Mouse (Mus musculus): ENCODE data around the gene Avpi1. TPM values are rescaled to one million over a fixed set of nuclear protein-coding genes. Genes with fewer than 3 reads are reported as not detected.

Gene Avpi1
- polyA plus RNA-seq, 1 experiment from 2014 or later = 21.2 TPM

DNA sequence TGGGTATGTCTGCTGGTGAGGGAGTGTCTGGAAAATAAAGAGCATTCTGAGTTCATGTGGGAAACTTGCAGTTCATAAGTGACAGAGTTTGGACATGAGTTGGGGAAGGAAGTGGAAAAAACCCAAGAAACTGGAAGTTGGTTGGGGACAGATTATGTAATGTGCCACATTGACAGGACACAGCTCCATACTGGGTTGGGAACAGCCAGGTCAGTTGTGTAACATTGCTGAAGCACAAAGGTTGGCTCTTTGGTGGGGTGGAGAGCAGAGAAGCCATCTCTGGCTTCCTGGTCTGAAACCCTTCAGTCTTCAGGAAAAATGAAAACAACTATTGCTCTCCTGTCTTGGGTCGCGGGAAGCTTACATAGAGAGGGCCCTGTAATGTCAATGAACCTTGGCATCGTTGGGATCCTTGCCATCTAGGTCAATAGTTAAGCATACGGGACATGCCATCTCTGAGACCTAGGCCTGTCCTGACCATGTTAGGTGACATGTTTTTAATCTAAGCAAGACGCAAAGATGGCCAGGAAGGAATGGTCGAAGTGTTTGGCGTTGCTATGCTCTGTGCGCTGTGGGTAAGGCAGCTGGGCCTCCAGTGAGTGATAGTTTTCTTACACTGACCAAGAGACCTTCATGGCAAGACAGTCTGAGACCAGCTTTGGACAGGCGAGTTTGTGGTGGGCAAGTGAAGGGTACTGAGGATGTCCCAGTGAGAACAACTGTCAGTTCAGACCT is 17.6 kb upstream of the Avpi1 start:
- 92% methylated on average over 9 of the region's 9 CpGs for WGBS
- Histone ChIP-seq H3K27me3 (ENCODE audit: control insufficient read depth, insufficient read depth, low read length) (no peaks in the 10 kb centered on the region; the same call in 1 of the 2 replicates), H3K4me1 (ENCODE audit: control insufficient read depth, insufficient read depth, low read length) (peaks cover 20% of the 10 kb centered on the region), H3K9ac (ENCODE audit: low read depth, low read length) (no peak overlapping the region), H3K4me2 (replicated peaks; ENCODE audit: low read depth, low read length) (peak overlapping the region; percentile 74), H3K9me3 (ENCODE audit: control insufficient read depth, low read length) (no peaks in the 10 kb centered on the region), H3K27ac (ENCODE audit: low read depth, low read length) (peak overlapping the region; percentile 47; the same call in 1 of the 2 replicates), H3K4me3 (ENCODE audit: low read length) (no peak overlapping the region; the same call in 1 of the 2 replicates), H3K36me3 (ENCODE audit: control insufficient read depth, insufficient read depth, low read length) (peaks cover 7% of the 10 kb centered on the region; the same call in 1 of the 2 replicates)
- ATAC-seq (ENCODE audit: low FRiP score, low TSS enrichment) = no peak

DNA sequence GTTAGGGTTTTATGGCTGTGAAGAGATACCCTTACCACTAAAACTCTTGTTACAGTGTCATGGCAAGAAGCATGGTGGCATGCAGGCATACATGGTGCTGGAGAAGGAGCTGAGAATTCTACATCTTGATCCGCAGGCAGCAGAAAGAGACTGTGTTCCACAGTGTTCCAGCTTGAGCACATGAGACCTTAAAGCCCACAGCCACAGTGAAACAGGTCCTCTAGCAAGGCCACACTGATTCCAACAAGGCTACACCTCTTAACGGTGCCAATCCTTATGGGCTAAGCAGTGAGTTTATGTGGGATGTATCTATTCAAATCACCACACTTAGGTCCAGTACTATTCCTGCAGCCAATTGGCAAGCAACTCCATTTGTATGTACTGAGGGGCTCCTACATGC is 16.9 kb upstream of the Avpi1 start:
- no peak for ATAC-seq (ENCODE audit: low FRiP score, low TSS enrichment)
- H3K4me1 ChIP-seq (ENCODE audit: control insufficient read depth, insufficient read depth, low read length) = peaks cover 20% of the 10 kb centered on the region
- 94% methylated on average over 2 of the region's 2 CpGs for WGBS
- no peak overlapping the region for H3K27ac ChIP-seq (ENCODE audit: low read depth, low read length)
- no peak overlapping the region for H3K4me3 ChIP-seq (ENCODE audit: low read length)
- no peak overlapping the region for H3K9ac ChIP-seq (ENCODE audit: low read depth, low read length)
- H3K9me3 ChIP-seq (ENCODE audit: control insufficient read depth, low read length) = no peaks in the 10 kb centered on the region
- 0 out of 2 replicates have a peak, but pooled peaks cover under 1% of the 10 kb centered on the region for H3K36me3 ChIP-seq (ENCODE audit: control insufficient read depth, insufficient read depth, low read length)
- no peaks in the 10 kb centered on the region; the same call in 1 of the 2 replicates for H3K27me3 ChIP-seq (ENCODE audit: control insufficient read depth, insufficient read depth, low read length)
- H3K4me2 ChIP-seq (replicated peaks; ENCODE audit: low read depth, low read length) = no peak overlapping the region

DNA sequence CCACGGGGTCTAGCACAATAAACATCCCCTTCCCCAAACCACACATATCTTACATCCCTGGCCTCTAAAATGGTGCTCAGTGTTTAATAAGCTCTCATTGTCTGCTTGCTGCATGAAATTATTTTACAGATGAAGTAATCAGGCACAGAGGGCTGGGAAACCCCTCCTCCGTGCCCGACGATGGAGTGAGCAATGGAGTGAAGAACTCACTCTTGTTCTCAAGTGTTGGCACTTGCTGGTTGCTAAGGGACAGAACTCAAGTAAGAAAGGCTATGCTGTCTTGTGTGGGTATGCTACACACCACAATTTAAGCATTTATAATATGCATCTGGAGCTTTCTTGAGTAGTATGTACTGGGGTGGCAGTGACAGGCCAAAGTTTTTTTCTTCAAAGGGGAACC is 16.4 kb upstream of the Avpi1 start:
- Histone ChIP-seq H3K27me3 (ENCODE audit: control insufficient read depth, insufficient read depth, low read length) (no peaks in the 10 kb centered on the region; the same call in 1 of the 2 replicates), H3K4me2 (replicated peaks; ENCODE audit: low read depth, low read length) (no peak overlapping the region), H3K4me3 (ENCODE audit: low read length) (no peak overlapping the region), H3K27ac (ENCODE audit: low read depth, low read length) (no peak overlapping the region), H3K9me3 (ENCODE audit: control insufficient read depth, low read length) (no peaks in the 10 kb centered on the region), H3K4me1 (ENCODE audit: control insufficient read depth, insufficient read depth, low read length) (peaks cover 20% of the 10 kb centered on the region), H3K36me3 (ENCODE audit: control insufficient read depth, insufficient read depth, low read length) (no peaks in the 10 kb centered on the region), H3K9ac (ENCODE audit: low read depth, low read length) (no peak overlapping the region)
- no peak for ATAC-seq (ENCODE audit: low FRiP score, low TSS enrichment)
- 67% methylated on average over 4 of the region's 4 CpGs for WGBS

DNA sequence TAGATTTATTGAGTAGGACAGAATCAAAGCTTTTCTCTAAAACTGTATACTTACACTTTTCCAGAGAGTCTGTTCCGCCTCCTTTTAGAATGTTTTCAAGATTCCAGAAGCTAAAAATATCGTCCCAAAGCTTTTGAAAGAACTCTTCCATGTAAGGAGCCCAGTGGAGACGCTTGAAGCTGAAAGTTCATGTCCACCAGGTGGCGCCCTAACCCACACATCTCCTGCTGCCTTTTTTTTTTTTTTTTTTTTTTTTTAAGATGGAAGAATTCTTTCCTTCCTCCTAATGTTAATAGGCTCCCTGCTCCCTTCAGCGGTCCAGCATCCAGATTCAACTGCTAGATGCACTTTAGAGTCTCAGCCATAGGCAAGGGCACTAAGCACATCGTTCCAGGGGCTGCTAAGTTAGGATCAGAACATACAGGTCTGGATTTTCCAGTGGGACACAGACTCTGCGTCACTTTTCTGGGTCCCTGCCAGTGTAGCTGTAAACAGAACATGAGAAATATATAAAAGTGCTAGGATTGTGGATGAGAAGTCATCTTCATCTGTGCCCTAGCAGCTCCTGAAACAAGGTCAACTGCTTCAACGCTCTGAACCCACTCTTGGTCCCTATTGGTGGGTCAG is 15.8 kb upstream of the Avpi1 start:
- no peak overlapping the region for H3K27ac ChIP-seq (ENCODE audit: low read depth, low read length)
- 28% methylated on average over 8 of the region's 8 CpGs for WGBS

DNA sequence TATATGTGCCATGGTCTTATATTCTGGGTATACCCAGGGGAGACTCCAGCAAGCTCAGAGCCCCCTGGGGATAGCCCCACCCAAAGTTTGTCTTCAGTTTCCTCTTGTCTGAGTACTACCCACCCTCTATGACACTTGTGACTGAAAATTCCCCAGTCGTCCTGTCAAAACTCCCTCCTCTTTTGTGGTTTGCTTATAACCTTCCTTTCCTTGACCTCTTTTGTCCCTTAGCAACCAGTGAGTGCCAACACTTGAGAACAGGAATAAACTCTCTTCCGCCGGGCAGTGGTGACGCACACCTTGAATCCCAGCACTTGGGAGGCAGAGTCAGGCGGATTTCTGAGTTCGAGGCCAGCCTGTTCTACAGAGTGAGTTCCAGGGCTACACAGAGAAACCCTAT is 15.2 kb upstream of the Avpi1 start:
- Histone ChIP-seq H3K4me1 (ENCODE audit: control insufficient read depth, insufficient read depth, low read length) (peaks cover 12% of the 10 kb centered on the region), H3K9me3 (ENCODE audit: control insufficient read depth, low read length) (no peaks in the 10 kb centered on the region), H3K4me2 (replicated peaks; ENCODE audit: low read depth, low read length) (no peak overlapping the region), H3K4me3 (ENCODE audit: low read length) (no peak overlapping the region), H3K27me3 (ENCODE audit: control insufficient read depth, insufficient read depth, low read length) (no peaks in the 10 kb centered on the region; the same call in 1 of the 2 replicates), H3K36me3 (ENCODE audit: control insufficient read depth, insufficient read depth, low read length) (no peaks in the 10 kb centered on the region), H3K9ac (ENCODE audit: low read depth, low read length) (no peak overlapping the region), H3K27ac (ENCODE audit: low read depth, low read length) (no peak overlapping the region)
- WGBS = 53% methylated on average over 6 of the region's 6 CpGs
- no peak for ATAC-seq (ENCODE audit: low FRiP score, low TSS enrichment)

More for the DNA sequence above, 15.8 kb upstream of the Avpi1 start:
- Histone ChIP-seq H3K4me1 (ENCODE audit: control insufficient read depth, insufficient read depth, low read length) (peaks cover 18% of the 10 kb centered on the region), H3K9me3 (ENCODE audit: control insufficient read depth, low read length) (no peaks in the 10 kb centered on the region), H3K27me3 (ENCODE audit: control insufficient read depth, insufficient read depth, low read length) (no peaks in the 10 kb centered on the region; the same call in 1 of the 2 replicates), H3K4me3 (ENCODE audit: low read length) (no peak overlapping the region), H3K9ac (ENCODE audit: low read depth, low read length) (no peak overlapping the region), H3K36me3 (ENCODE audit: control insufficient read depth, insufficient read depth, low read length) (no peaks in the 10 kb centered on the region), H3K4me2 (replicated peaks; ENCODE audit: low read depth, low read length) (no peak overlapping the region)
- no peak for ATAC-seq (ENCODE audit: low FRiP score, low TSS enrichment)

DNA sequence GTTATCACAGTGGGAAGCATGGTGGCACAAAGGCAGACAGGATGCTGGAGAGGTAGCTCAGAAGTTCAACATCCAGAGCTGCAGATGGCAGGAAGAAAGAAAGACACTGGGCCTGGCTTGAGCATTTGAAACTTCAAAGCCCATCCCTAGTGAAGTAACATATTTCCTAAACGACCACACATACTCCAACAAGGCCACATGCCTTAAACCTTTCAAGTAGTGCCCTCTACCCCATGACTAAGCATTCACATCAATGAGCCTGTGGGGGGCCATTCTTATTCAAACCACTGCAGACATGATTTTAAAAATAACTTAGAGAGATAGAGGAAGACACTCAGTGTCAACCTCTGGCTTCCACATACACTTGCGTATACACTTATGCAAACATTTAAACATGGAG is 13.9 kb upstream of the Avpi1 start:
- Histone ChIP-seq H3K4me3 (ENCODE audit: low read length) (no peak overlapping the region), H3K36me3 (ENCODE audit: control insufficient read depth, insufficient read depth, low read length) (no peaks in the 10 kb centered on the region), H3K27ac (ENCODE audit: low read depth, low read length) (no peak overlapping the region), H3K9me3 (ENCODE audit: control insufficient read depth, low read length) (no peaks in the 10 kb centered on the region), H3K9ac (ENCODE audit: low read depth, low read length) (no peak overlapping the region), H3K27me3 (ENCODE audit: control insufficient read depth, insufficient read depth, low read length) (no peaks in the 10 kb centered on the region), H3K4me1 (ENCODE audit: control insufficient read depth, insufficient read depth, low read length) (peaks cover 4% of the 10 kb centered on the region; the same call in 1 of the 2 replicates), H3K4me2 (replicated peaks; ENCODE audit: low read depth, low read length) (no peak overlapping the region)
- WGBS = 84% methylated on average over 2 of the region's 2 CpGs
- ATAC-seq (ENCODE audit: low FRiP score, low TSS enrichment) = no peak

DNA sequence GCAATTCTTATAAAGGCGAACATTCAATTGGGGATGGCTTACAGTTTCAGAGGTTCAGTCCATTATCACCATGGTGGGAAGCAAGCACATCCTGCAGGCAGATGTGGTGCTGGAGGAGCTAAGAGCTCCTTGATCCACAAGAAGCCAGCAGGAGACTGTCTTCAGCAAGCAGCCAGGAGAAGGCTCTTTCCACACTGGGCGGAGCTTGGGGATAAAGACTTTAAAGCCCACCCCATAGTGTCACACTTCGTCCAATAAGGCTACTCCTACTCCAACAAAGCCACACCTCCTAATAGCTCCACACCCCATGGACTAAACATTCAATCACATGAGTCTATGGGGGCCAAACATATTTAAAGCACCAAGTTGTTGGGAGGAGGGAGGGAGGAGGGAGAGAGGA is 13.1 kb upstream of the Avpi1 start:
- no peak overlapping the region for H3K4me3 ChIP-seq (ENCODE audit: low read length)
- H3K9ac ChIP-seq (ENCODE audit: low read depth, low read length) = no peak overlapping the region
- no peak overlapping the region for H3K4me2 ChIP-seq (replicated peaks; ENCODE audit: low read depth, low read length)
- H3K27me3 ChIP-seq (ENCODE audit: control insufficient read depth, insufficient read depth, low read length) = no peaks in the 10 kb centered on the region
- WGBS = 81% methylated on average over 3 of the region's 3 CpGs
- H3K27ac ChIP-seq (ENCODE audit: low read depth, low read length) = no peak overlapping the region
- H3K36me3 ChIP-seq (ENCODE audit: control insufficient read depth, insufficient read depth, low read length) = no peaks in the 10 kb centered on the region
- H3K4me1 ChIP-seq (ENCODE audit: control insufficient read depth, insufficient read depth, low read length) = peaks cover 3% of the 10 kb centered on the region; the same call in 1 of the 2 replicates
- no peak for ATAC-seq (ENCODE audit: low FRiP score, low TSS enrichment)
- H3K9me3 ChIP-seq (ENCODE audit: control insufficient read depth, low read length) = no peaks in the 10 kb centered on the region

DNA sequence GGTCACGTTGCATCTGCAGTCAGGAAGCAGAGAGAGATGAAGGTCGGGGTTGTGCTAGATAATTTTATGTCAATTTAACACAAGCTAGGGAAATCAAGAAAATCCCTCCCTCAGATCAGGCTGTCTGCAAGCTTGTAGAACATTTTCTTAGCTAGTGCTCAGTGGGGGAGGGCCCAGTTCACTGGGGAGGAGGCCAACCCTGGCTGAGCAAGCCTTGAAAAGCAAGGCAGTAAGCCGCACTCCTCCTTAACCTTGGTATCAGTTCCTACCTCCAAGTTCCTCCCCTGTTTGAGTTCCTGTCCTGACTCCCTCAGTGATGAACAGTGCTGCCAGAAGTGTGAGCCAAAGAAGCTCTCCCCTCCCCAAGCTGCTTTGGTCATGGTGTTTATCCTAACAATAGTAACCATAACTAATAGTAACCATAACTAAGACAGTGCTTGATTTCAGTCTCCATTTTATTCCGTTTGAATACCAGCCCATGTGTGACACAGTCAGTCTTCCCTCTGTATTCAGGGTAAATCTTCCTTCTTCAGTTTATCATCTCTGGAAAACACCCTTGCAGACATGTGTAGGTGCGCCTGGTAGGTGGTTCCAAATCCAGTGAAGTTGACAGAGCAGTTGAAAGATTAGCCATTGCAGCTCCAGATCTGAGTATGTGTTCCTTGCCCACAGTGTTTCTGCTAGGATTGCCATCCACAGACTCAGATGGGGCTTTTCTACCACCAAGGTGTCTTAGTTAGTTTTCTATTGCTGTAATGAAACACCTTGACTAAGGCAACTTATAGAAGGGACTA is 11.1 kb upstream of the Avpi1 start:
- Histone ChIP-seq H3K27ac (ENCODE audit: low read depth, low read length) (no peak overlapping the region), H3K4me1 (ENCODE audit: control insufficient read depth, insufficient read depth, low read length) (no peaks in the 10 kb centered on the region), H3K27me3 (ENCODE audit: control insufficient read depth, insufficient read depth, low read length) (no peaks in the 10 kb centered on the region), H3K36me3 (ENCODE audit: control insufficient read depth, insufficient read depth, low read length) (no peaks in the 10 kb centered on the region), H3K4me2 (replicated peaks; ENCODE audit: low read depth, low read length) (no peak overlapping the region), H3K9ac (ENCODE audit: low read depth, low read length) (no peak overlapping the region), H3K4me3 (ENCODE audit: low read length) (no peak overlapping the region), H3K9me3 (ENCODE audit: control insufficient read depth, low read length) (no peaks in the 10 kb centered on the region)
- 84% methylated on average over 5 of the region's 5 CpGs for WGBS
- no peak for ATAC-seq (ENCODE audit: low FRiP score, low TSS enrichment)

Measured in kidney, embryonic 14.5 days (tissue).